Mouse (Mus musculus) embryonic fibroblast, embryonic 13.5 days (primary cell): ENCODE results near the gene Slc7a5.

Experiments used
- CTCF ChIP-seq: IDR thresholded peaks from 2 replicates; pipeline ENCODE4 v1.5.1; 2011; ENCODE audit warnings: mild to moderate bottlenecking, control low read depth, low read length, moderate library complexity, borderline replicate concordance; ENCODE audit not compliant: insufficient read depth
- POLR2A ChIP-seq: IDR thresholded peaks from 2 replicates; pipeline ENCODE4 v1.6.1; 2011; ENCODE audit warnings: low read depth, mild to moderate bottlenecking, control low read depth, low read length, moderate library complexity

DNA sequence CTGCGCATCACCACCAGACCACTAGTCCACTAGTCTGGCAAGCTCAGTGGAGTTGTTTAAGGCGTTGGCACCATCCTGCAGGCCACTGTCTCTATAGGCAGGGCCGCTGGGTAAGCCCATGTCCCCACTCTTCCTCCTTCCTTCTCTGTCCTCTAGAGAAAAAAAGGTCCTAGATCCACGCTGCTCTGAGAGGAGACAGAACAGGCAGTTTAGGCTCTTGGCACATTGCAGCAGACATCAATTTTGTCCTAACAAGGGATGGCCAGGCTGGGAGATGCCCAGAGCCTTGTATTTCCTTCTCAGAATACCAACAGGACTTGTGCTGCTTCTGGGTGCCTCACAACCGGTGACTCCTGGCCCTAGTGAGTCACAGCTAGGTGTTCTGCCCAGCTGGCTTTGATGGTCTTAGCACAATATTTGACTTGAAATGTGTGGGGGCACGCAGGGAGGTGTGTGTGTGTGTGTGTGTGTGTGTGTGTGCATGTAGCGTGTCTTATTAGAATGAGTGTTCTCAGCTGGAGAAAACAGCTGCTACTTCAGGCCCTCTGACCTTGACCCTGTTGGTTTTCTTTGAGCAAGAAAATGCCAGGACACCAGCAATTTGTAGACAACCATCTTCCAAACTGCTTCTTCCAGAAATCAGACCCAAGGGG lies 29.5 kb downstream of the Slc7a5 start:
- no peak for TF ChIP-seq POLR2A
- TF ChIP-seq CTCF: no peak
